Mouse (Mus musculus) thymus, postnatal 36 days (tissue): ENCODE measurements around the gene Rdh16f1.
"Not testable (repeated sequence)": the region's sequence is repeated elsewhere in the genome, so short reads cannot be mapped to it uniquely, and the experiment has no call there.

Experiments
- DNase-seq, 2 experiments: peaks; one replicate each; pipeline ENCODE4 v3.0.0; 2022; ENCODE audit warnings: mixed read lengths in 2 of 2

The Rdh16f1 gene

DNA sequence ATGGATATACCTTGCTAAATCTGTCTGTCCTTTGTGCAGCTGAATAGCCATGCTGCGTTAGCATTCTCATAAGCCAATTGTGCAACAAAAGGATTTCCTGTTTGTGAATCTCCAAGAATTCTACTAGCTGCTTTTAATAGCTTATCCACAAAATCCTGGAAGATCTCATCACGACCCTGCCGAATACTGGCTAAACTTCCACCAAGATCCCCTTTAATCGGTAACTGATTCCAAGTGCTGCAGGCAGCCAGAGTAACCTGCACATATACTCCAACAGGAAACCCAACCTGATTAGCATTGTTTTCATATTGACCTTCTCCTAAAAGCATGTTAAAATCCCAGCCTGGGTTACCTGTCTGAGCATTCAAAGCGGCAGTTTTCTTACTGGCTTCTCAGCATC, 75.7 kb downstream of the Rdh16f1 start:
- no peak for DNase-seq

DNA sequence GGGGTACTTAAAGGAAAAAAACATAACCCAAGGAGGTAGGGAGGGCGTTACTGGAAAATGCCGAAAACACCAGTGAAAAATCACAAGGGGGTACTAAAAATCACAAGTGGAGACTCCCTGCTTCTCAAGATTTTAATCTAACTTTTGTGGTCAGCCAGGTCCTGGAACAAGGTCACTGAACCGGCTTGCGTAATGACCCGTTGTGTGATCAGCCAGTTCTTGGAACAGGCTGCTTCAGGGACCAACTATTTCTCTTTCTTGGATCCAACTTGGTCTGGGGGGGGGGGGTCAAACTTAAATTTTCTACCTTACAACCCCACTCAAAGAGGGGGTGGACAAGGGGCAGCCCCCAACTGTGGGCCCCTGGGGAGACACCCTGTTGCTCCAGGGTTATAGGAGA, 78.2 kb downstream of the Rdh16f1 start:
- DNase-seq = not testable (repeated sequence)

- DNase-seq = no peak
Measured at GRCm38 (mm10) chr10:127838539-127838938, 79.0 kb downstream of the Rdh16f1 start.

GRCm38 (mm10) chr10:127840776-127841175, 81.2 kb downstream of the Rdh16f1 start:
- no peak for DNase-seq
